In genomic region chr8:119426069-119426735, GRCm38 (mm10) we compare ENCODE assay signal across 9 mouse cellular contexts. TPM values are rescaled to one million over a fixed set of nuclear protein-coding genes. Genes with fewer than 3 reads are reported as not detected.
A peak's percentile ranks its signal among the peaks of the same experiment; 100 is the strongest.
DNase-seq lines count a peak whose midpoint lies in the region; ATAC-seq and TF ChIP-seq lines count a peak whose summit lies in the region.
"Had no signal": no experiment of that assay in that cellular context is flagged by ENCODE, and none has a peak within 500 bp of the region (broad histone marks: within the 10 kb centered on the region; RNA-seq: fewer than 3 reads in every experiment).

No protein-coding gene starts in this region.

- no peak for ATAC-seq in intestine, embryonic 15.5 days

- 0 out of 2 replicates have a peak overlapping the region, but pooled peaks have one; percentile 55 for H3K27ac ChIP-seq in intestine, embryonic 15.5 days
- H3K27ac ChIP-seq: forebrain, embryonic 12.5 days had no signal

- H3K4me2 ChIP-seq in intestine, embryonic 15.5 days (replicated peaks) = no peak overlapping the region
- H3K4me2 ChIP-seq: forebrain, embryonic 12.5 days had no signal

- TF ChIP-seq POLR2A in lung, adult 2 months (IDR thresholded peaks at IDR 0.05; ENCODE audit: borderline replicate concordance, extremely low read depth, low read depth, low read length) = no peak

- peak; percentile 69 to 90 for DNase-seq in adrenal gland, adult (ENCODE audit: inconsistent age in 2 of 2, low spot score in 1 of 2)
- no peak for DNase-seq in adrenal gland, postnatal 25 days
- DNase-seq in lung, adult 18-20 months = peak; percentile 60 to 77
- DNase-seq in lung, adult 2 months = no peak
- peak; percentile 82 for DNase-seq in lung, postnatal 36 days
- no peak for DNase-seq in cerebellum, adult 9-10 months
- no peak for DNase-seq in layer of hippocampus, postnatal 36 days

- H3K9me3 ChIP-seq in intestine, embryonic 15.5 days = no peaks in the 10 kb centered on the region
- H3K9me3 ChIP-seq: forebrain, embryonic 12.5 days had no signal

- no peaks in the 10 kb centered on the region for H3K27me3 ChIP-seq in intestine, embryonic 15.5 days (replicated peaks)
- H3K27me3 ChIP-seq: forebrain, embryonic 12.5 days had no signal

- H3K4me1 ChIP-seq in lung, adult 2 months (ENCODE audit: control insufficient read depth, insufficient read depth, low read length) = peaks cover 38% of the 10 kb centered on the region
- peaks cover 23% of the 10 kb centered on the region for H3K4me1 ChIP-seq in intestine, embryonic 15.5 days (replicated peaks)

- no peak overlapping the region for H3K9ac ChIP-seq in intestine, embryonic 15.5 days
- H3K9ac ChIP-seq: forebrain, embryonic 12.5 days had no signal

- WGBS in lung, adult 2 months = 62% methylated on average over 6 of the region's 6 CpGs
- WGBS in intestine, embryonic 15.5 days = 74% methylated on average over 6 of the region's 6 CpGs

- TF ChIP-seq CTCF in lung, adult 2 months (IDR thresholded peaks at IDR 0.05; ENCODE audit: insufficient read depth, low read length) = no peak

- H3K36me3 ChIP-seq in intestine, embryonic 15.5 days = no peaks in the 10 kb centered on the region
- H3K36me3 ChIP-seq: forebrain, embryonic 12.5 days had no signal

- no peak overlapping the region for H3K4me3 ChIP-seq in lung, adult 2 months (replicated peaks; ENCODE audit: extremely low read depth, low read depth, low read length)
- no peak overlapping the region for H3K4me3 ChIP-seq in intestine, embryonic 15.5 days (replicated peaks)
- H3K4me3 ChIP-seq: forebrain, embryonic 12.5 days had no signal

RNA-seq across cellular contexts. Expression of gene Osgin1, which starts 7.7 kb away (rescaled TPM):
- 73.4 and 110 TPM in 2 replicates for total RNA-seq in adrenal gland, postnatal 25 days (2021)
- polyA plus RNA-seq in lung, adult 2 months (2012; rRNA removed) = 48.8 and 57.9 TPM in 2 replicates
- polyA plus RNA-seq in intestine, embryonic 15.5 days (2015; fragmentation: Nextera tagmentation; extraction: Ambion mirVana) = 3.8 and 5.7 TPM in 2 replicates
- total RNA-seq in layer of hippocampus, postnatal 36 days (2021) = under 1 TPM in 1 of 2 experiments, not detected in 1; 0.56 TPM

RNA-seq across cellular contexts. Expression of gene Necab2, which starts 20.3 kb away (rescaled TPM):
- 6.5 and 7.0 TPM in 2 replicates for total RNA-seq in adrenal gland, postnatal 25 days (2021)
- polyA plus RNA-seq in lung, adult 2 months (2012; rRNA removed) = 0.63 and 1.0 TPM in 2 replicates
- polyA plus RNA-seq in intestine, embryonic 15.5 days (2015; fragmentation: Nextera tagmentation; extraction: Ambion mirVana) = 1.9 TPM in 2 replicates
- total RNA-seq in layer of hippocampus, postnatal 36 days (2021) = 100 to 1,000 TPM in 1 of 2 experiments, 10 to 100 TPM in 1; 94.4 to 116 TPM

RNA-seq across cellular contexts. Expression of gene Mlycd, which starts 31.5 kb away (rescaled TPM):
- total RNA-seq in adrenal gland, postnatal 25 days (2021) = 46.2 and 49.0 TPM in 2 replicates
- 26.9 and 32.0 TPM in 2 replicates for polyA plus RNA-seq in lung, adult 2 months (2012; rRNA removed)
- 19.2 and 22.5 TPM in 2 replicates for polyA plus RNA-seq in intestine, embryonic 15.5 days (2015; fragmentation: Nextera tagmentation; extraction: Ambion mirVana)
- total RNA-seq in layer of hippocampus, postnatal 36 days (2021) = 10 to 100 TPM; 26.5 to 28.6 TPM

Comparison
In these comparisons a context has a peak if more than half of its experiments do, and no peak if none do; other contexts are left out.
1. DNase-seq: peak in adrenal gland, adult (2 of 2), lung, adult 18-20 months (2 of 2) and lung, postnatal 36 days (single experiment); none in adrenal gland, postnatal 25 days (single experiment), lung, adult 2 months (single experiment), cerebellum, adult 9-10 months (single experiment) and layer of hippocampus, postnatal 36 days (0 of 2).
2. RNA of gene Osgin1, which starts 7.7 kb away (total RNA-seq): 73.4 to 110 TPM in adrenal gland, postnatal 25 days; 0.56 TPM in layer of hippocampus, postnatal 36 days; every median in the first group is over 10 times any median in the second.
3. RNA of gene Necab2, which starts 20.3 kb away (total RNA-seq): 94.4 to 116 TPM in layer of hippocampus, postnatal 36 days; 6.5 to 7.0 TPM in adrenal gland, postnatal 25 days; every median in the first group is over 10 times any median in the second.